Mouse (Mus musculus) retina, adult 2 months (tissue): ENCODE results near the gene Srrm3.

Experiments used
- DNase-seq: peaks from one replicate; pipeline ENCODE4 v3.0.0-alpha.2; 2012; ENCODE audit warnings: low read depth, low spot score

Gene Srrm3

DNA sequence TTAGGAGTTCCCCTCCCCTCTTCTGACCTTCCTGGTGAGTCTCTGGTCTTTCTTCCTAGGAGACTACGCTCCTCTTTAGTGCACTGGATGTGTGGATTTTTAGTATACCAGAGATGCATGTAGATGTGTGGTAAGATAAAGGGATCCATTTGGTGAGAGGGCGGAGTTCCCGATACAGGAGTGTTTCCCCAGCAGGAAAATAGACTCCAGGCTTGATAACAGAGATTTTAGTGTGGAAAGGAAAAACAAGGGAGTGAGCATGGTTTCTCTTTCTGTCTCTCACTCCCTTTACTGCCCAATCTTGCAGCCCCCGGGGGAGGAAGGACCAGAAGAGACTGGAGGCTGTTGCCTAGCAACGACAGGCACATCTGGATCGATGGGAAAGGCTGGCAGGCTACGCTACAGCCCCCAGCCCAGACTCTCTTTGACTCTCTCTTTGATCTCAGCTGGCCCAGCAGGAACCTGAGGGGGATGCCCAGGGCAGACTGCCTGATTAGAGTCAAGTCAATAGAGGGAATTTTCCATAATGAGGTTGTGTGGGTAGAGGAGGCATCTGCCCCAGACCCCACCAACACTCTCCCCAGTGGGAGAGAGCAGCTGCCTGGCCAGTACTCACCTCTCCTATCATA is 15.7 kb downstream of the Srrm3 start:
- DNase-seq: no peak

DNA sequence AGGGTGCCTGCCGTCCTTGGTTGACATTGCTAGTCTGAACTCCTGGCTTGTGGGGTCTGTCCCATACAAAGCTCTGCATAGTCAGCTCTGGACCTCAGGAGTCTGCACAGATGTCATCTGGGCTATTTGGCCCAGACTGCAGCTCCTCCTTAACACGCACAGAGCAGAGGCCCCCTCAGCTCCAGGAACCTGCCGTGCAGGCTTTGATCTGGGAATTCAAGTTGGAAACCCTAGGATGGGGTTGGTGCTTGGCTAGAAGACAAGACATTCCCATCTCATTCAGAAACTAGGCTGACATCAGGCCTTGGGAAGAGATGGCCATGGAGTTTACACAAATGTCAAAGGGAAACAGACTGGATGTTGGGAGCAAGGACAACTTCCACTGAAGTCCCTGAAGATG is 17.8 kb downstream of the Srrm3 start:
- DNase-seq: no peak

GRCm38 (mm10) chr5:135826225-135826624 is 19.5 kb downstream of the Srrm3 start:
- DNase-seq: no peak

DNA sequence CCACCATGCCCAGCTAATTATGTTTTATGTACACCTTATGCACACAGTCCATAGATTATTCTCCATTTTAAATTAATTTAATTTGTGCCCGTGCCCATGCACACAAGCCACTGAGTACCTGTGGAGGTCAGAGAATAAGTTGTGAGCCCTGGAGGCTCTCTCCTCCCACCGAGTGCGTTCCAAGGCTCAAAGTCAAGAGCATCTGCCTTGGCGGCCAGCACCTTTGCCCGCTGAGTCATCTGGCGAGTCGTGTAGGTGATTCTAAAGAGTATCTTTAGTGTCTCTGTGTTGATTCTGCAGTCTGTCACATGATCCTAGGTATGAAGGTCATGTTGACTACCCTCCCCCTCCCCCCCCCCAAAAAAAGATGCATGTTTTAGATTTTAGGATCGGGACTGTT is 22.7 kb downstream of the Srrm3 start:
- DNase-seq: no peak

DNA sequence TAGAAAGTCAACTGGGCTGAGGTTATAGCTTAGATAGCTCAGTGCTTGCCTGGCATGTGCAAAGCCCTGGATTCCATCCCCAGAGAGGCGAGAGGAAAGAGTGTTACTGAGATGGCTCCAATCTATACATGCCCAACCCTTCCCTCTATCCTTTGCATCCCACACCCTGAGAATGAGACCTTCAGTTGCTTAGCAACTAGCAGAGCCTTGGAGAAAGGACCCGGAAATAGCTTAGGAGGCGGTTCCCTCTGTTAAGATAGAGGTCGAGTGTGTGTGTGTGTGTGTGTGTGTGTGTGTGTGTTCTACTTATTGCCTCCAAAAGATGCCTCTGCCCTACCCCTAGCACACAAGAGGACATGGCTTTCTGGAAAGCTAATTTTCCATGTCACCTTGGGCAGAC is 26.0 kb downstream of the Srrm3 start:
- no peak for DNase-seq

GRCm38 (mm10) chr5:135834769-135835491 is 28.2 kb downstream of the Srrm3 start:
- peak; percentile 73 for DNase-seq

DNA sequence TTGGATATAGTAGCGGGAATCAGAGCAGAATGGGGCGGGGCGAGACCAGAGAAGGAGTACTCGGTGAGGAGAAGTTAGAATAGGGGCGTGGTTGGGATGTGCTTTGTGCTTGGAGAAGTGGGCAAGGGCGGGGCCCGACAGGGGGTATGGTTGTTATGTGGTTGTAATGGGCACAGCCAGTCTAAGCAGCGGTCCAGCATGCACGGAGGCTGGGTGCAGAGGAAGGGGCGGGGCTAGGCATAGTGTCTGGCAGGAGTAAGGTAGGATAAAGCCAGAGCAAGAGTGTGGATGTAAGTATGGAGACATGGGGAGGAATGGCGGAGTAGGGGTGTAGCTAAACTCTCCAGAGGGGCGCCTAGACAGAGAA is 28.8 kb downstream of the Srrm3 start:
- DNase-seq: no peak

DNA sequence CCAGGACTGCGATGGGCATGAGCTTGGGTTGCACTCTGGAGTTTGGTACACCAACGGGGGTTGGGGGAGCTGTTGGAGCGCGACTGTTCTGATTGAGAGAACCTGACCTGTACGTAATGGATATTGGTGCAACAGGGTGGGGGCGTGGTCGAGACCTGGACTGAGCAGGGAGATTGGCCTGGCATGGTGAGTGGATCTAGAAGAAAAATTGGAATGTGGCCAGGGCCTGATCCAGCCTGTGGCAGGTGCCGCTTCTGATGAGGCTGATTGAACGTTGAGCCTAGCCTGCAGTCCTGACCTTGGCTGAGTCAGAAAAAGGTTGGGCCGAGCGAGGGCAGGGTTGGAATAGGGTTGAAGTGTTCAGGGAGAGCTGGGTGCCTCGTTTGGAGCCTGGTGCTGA is 29.3 kb downstream of the Srrm3 start:
- DNase-seq: no peak

DNA sequence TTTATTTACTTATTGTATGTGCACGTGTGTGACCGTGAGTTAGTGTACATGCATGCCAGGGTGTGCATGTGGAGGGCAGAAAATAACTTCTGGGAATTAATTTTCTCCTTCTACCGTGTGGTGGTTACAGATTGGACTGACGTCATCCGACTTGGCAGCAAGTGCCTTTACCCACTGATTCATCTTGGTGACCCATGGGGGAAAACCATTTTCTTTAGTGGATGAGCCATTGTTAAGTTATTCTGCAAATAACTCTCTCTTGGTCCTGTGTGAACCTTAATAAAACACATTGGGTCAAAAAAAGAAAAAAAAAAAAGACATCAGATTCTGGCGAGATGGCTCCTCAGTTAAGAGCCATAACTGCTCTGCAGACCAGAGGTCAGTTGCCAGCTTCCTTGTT is 35.0 kb downstream of the Srrm3 start:
- no peak for DNase-seq

- DNase-seq: no peak
Observed at GRCm38 (mm10) chr5:135843418-135843817, 36.7 kb downstream of the Srrm3 start.

DNA sequence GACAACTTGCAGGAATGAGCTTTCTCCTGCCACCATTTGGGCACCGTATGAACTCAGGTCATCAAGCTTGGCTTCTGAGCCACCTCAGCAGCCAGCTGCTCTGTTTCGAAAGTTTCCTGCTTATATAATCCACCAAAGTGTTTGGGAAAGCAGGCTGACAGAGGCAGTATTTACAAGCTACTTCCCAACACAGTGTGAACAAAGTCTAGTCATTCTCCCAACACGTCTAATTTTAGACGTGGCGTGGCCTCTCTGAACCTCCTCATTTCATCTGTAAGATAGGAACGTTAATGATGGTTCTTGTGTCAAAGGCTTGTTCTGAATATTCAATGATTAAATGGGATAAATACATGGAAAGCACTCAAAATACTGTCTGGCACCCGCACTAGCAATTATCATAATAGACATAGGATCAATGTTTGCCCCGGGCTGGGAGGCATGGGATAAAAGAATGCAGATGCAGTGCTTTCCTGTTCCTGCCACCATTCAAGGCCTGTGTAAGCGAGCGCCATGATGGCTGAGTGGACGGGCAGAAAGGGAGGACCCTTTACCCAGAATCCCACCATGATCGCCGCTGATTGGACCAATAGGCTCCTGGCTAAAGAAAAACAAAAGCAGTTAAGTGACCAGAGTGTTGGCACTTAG is 39.1 kb downstream of the Srrm3 start:
- no peak for DNase-seq

DNA sequence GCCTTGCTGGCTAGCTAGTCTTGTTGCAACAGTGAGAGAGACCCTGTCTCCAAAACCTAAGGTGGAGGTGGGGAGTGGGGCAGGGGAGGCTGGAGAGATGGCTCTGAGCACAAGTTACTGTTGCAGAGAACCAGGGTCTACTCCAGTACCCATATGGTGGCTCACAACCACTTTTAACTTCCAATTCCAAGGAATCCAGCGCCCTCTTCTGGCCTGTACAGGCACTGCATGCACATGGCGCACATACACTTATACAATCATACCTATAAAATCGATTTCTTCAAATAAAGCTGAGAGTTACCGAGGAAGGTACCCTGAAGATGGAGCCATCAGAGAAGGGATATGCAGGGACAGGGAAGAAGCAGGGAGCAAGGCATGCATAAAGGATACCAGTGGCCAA is 40.8 kb downstream of the Srrm3 start:
- DNase-seq: no peak

DNA sequence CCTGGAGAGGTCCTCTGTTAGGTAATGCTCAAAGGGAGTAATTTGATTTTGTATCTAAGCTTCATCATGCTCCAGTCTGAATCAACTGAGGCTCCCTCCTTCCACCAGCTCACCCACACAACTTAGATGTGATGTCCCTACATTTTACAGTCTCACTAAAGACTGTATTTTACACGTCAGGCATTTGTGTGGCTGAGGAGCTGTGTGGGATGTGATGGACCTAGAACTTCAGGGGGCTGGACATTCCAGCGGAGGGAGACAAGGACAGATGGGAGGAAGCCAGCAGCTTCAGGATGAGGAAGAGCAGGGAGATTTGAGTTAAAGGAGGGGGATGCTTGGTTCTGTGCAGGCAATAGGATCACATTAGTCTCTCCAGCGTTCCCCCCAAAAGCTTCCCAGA is 41.2 kb downstream of the Srrm3 start:
- DNase-seq: no peak

- DNase-seq: no peak
Observed at GRCm38 (mm10) chr5:135851024-135851423, 44.3 kb downstream of the Srrm3 start.

GRCm38 (mm10) chr5:135851481-135851880 is 44.8 kb downstream of the Srrm3 start:
- no peak for DNase-seq

- DNase-seq: no peak
Observed at GRCm38 (mm10) chr5:135852421-135852820, 45.7 kb downstream of the Srrm3 start.

GRCm38 (mm10) chr5:135853731-135854130 is 47.0 kb downstream of the Srrm3 start:
- no peak for DNase-seq

- DNase-seq: peak; percentile 68
Observed at GRCm38 (mm10) chr5:135855156-135855555, 48.5 kb downstream of the Srrm3 start.

DNA sequence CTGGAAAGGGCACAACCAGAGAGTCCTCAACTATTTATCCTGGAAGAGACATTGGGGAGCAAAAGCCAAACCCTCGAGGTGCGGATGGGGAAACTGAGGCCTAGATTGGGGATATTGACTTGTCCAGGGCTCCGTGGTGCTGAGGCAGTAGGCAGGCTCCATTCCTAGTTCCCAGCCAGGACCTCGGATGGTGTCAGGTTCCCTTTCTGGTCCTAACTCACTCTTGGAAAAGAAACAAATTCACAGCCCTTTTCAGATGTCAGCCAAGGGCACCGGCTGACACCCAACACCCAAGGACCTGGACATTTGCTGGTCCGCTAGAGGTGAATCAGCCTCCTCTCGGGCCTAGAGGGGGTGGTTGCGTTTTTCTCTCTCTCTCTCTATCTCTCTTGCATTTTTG is 60.0 kb downstream of the Srrm3 start:
- no peak for DNase-seq

GRCm38 (mm10) chr5:135867637-135868593 is 61.2 kb downstream of the Srrm3 start:
- DNase-seq: no peak

- no peak for DNase-seq
Observed at GRCm38 (mm10) chr5:135868653-135869052, 62.0 kb downstream of the Srrm3 start.
